Mouse (Mus musculus) ovary, postnatal 10 days (tissue): ENCODE data around the gene Rac1.

Experiments used
- DNase-seq: peaks from one replicate; pipeline ENCODE4 v3.0.0; 2022; ENCODE audit warnings: low spot score

The Rac1 gene

GRCm38 (mm10) chr5:143491736-143492135 lies 36.1 kb downstream of the Rac1 start:
- no peak for DNase-seq

GRCm38 (mm10) chr5:143489749-143490342 lies 38.0 kb downstream of the Rac1 start:
- DNase-seq, result no peak

GRCm38 (mm10) chr5:143487998-143488397 lies 39.8 kb downstream of the Rac1 start:
- DNase-seq, result no peak

GRCm38 (mm10) chr5:143487193-143487592 lies 40.6 kb downstream of the Rac1 start:
- DNase-seq, result no peak

GRCm38 (mm10) chr5:143484955-143485354 lies 42.9 kb downstream of the Rac1 start:
- DNase-seq, result no peak

GRCm38 (mm10) chr5:143477901-143478300 lies 49.9 kb downstream of the Rac1 start:
- DNase-seq, result no peak

GRCm38 (mm10) chr5:143476013-143476412 lies 51.8 kb downstream of the Rac1 start:
- no peak for DNase-seq

GRCm38 (mm10) chr5:143475153-143475844 lies 52.5 kb downstream of the Rac1 start:
- DNase-seq, result no peak

- no peak for DNase-seq
Measured at GRCm38 (mm10) chr5:143471953-143472618, 55.8 kb downstream of the Rac1 start.

- DNase-seq, result no peak
Measured at GRCm38 (mm10) chr5:143471165-143471546, 56.7 kb downstream of the Rac1 start.

- DNase-seq, result no peak
Measured at GRCm38 (mm10) chr5:143470421-143471164, 57.2 kb downstream of the Rac1 start.

- no peak for DNase-seq
Measured at GRCm38 (mm10) chr5:143469628-143470027, 58.2 kb downstream of the Rac1 start.

GRCm38 (mm10) chr5:143467931-143468330 lies 59.9 kb downstream of the Rac1 start:
- DNase-seq, result no peak

GRCm38 (mm10) chr5:143466891-143467669 lies 60.8 kb downstream of the Rac1 start:
- DNase-seq, result no peak

GRCm38 (mm10) chr5:143465156-143466085 lies 62.4 kb downstream of the Rac1 start:
- no peak for DNase-seq

- DNase-seq, result no peak
Measured at GRCm38 (mm10) chr5:143464757-143465118, 63.1 kb downstream of the Rac1 start.

GRCm38 (mm10) chr5:143464100-143464756 lies 63.6 kb downstream of the Rac1 start, which contains the start of gene Daglb:
TSS of gene Daglb (plus strand) at chr5:143464584.
- DNase-seq, result peak; percentile 63

- DNase-seq, result no peak
Measured at GRCm38 (mm10) chr5:143463671-143464070, 64.2 kb downstream of the Rac1 start.
